Mouse (Mus musculus) spleen, postnatal 36 days (tissue): ENCODE measurements around the gene Trpt1.

ENCODE experiments used
- DNase-seq, 2 experiments: peaks; one replicate each; pipeline ENCODE4 v3.0.0; 2022; ENCODE audit warnings: low spot score in 2 of 2, mixed read lengths in 1 of 2

Trpt1 gene

GRCm38 (mm10) chr19:6992011-6992858 is 3.7 kb upstream of the Trpt1 start, which contains the start of gene Dnajc4:
TSS of gene Dnajc4 (minus strand) at chr19:6992572.
- peak; percentile 98 to 99 for DNase-seq

GRCm38 (mm10) chr19:6993011-6993770 is 2.7 kb upstream of the Trpt1 start:
- DNase-seq, result no peak

- DNase-seq, result no peak
These were observed 1.9 kb upstream of the Trpt1 start for GRCm38 (mm10) chr19:6994002-6994401.

- DNase-seq, result no peak
These were observed 1.4 kb upstream of the Trpt1 start for GRCm38 (mm10) chr19:6994489-6994888.

- no peak for DNase-seq
These were observed 508 bp upstream of the Trpt1 start for GRCm38 (mm10) chr19:6995255-6995991.

GRCm38 (mm10) chr19:6997721-6998290 is 1.9 kb downstream of the Trpt1 start:
- DNase-seq, result no peak

GRCm38 (mm10) chr19:6999360-7000063 is 3.6 kb downstream of the Trpt1 start:
- no peak for DNase-seq

GRCm38 (mm10) chr19:7006892-7007593 is 11.1 kb downstream of the Trpt1 start:
- no peak for DNase-seq

- no peak for DNase-seq
These were observed 16.5 kb downstream of the Trpt1 start for GRCm38 (mm10) chr19:7012426-7012825.

GRCm38 (mm10) chr19:7013984-7014383 is 18.1 kb downstream of the Trpt1 start:
- no peak for DNase-seq

GRCm38 (mm10) chr19:7014481-7015135 is 18.7 kb downstream of the Trpt1 start:
- DNase-seq, result no peak

GRCm38 (mm10) chr19:7017541-7018457 is 21.9 kb downstream of the Trpt1 start:
- DNase-seq, result peak; percentile 79 to 80

- DNase-seq, result no peak
These were observed 22.6 kb downstream of the Trpt1 start for GRCm38 (mm10) chr19:7018546-7018945.

- DNase-seq, result peak; percentile 90 to 91
These were observed 23.3 kb downstream of the Trpt1 start, which contains the start of gene Fermt3 for GRCm38 (mm10) chr19:7019191-7019590. TSS of gene Fermt3 (minus strand) at chr19:7019469.

- DNase-seq, result peak; percentile 71 to 77
These were observed 24.3 kb downstream of the Trpt1 start for GRCm38 (mm10) chr19:7020224-7020641.

- no peak for DNase-seq
These were observed 33.6 kb downstream of the Trpt1 start for GRCm38 (mm10) chr19:7029531-7029930.

GRCm38 (mm10) chr19:7034006-7034405 is 38.1 kb downstream of the Trpt1 start:
- no peak for DNase-seq

GRCm38 (mm10) chr19:7039088-7039720 is 43.3 kb downstream of the Trpt1 start:
- peak; percentile 43 to 53 for DNase-seq
